Mouse (Mus musculus) liver, adult (tissue): ENCODE results near the gene Slc35d1.

Experiments
- GATA4 ChIP-seq: IDR thresholded peaks from 2 replicates; pipeline ENCODE4 v1.6.1; 2014; ENCODE audit warnings: mild to moderate bottlenecking, low read length; ENCODE audit not compliant: insufficient replicate concordance

The Slc35d1 gene

DNA sequence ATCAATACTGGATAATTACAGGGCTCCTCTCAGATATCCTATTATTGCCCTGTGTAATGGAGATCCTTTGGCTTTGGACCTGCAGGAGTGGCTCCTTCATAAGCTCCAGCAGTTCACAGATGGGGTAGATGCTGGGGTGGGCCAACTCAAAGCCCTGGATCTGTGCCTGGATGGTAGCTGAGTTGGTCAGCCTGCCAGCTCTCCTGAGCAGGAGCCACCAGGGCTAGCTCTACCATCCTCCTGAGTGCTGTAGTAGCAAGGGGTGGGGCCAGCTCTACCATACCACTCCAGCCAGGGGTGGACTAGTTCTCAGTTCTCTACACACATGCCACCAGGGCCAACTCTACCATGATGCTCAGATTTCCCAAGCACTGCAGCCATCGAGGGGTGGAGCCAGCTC, 14.9 kb downstream of the Slc35d1 start:
- TF ChIP-seq GATA4: no peak

DNA sequence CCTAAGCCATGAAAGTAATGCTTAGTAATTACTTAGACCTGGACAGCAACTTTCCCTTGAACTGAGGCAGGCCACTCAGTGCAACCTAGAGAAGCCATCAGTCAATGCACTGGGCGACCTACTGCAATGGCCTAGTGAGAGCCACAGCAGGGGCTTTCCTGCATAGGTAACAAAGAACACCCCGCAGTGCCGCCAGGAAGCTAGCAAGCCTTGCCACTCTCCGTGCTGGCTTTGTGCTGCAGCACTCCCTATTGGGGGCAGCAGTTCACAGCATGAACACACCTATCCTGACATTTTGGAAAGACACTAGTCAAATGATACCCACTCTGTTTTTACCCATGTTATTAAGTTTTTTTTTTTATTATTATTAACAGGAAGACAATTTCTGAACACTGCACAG, 15.9 kb downstream of the Slc35d1 start:
- TF ChIP-seq GATA4: no peak

GRCm38 (mm10) chr4:103197401-103197800, 17.6 kb downstream of the Slc35d1 start:
- TF ChIP-seq GATA4: no peak

- no peak for TF ChIP-seq GATA4
Observed at GRCm38 (mm10) chr4:103192421-103192820, 22.5 kb downstream of the Slc35d1 start.

GRCm38 (mm10) chr4:103188786-103189640, 26.0 kb downstream of the Slc35d1 start:
- no peak for TF ChIP-seq GATA4

GRCm38 (mm10) chr4:103180300-103180888, 34.6 kb downstream of the Slc35d1 start:
- TF ChIP-seq GATA4: no peak

DNA sequence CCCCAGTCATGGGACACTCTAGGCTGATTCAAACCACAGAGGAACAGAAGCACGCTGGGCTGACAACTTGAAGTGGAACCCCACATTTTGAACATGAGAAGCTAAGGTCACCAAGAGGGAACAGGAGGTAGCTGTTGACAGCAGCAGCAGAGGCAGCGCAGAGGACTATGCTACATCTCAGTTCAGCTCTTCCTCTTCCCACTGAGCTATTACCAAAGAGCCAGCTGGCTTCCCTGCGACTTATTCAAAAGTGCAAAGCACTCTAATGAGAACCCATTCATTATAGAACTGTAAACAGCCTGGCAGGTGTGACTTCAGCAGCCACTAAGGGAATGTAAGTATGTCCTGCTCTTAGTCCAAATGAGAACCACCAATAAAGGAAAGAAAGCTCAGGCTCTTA, 35.4 kb downstream of the Slc35d1 start:
- TF ChIP-seq GATA4: no peak

- TF ChIP-seq GATA4: no peak
Observed at GRCm38 (mm10) chr4:103178635-103179318, 36.2 kb downstream of the Slc35d1 start.

GRCm38 (mm10) chr4:103177681-103178080, 37.3 kb downstream of the Slc35d1 start:
- TF ChIP-seq GATA4: no peak

GRCm38 (mm10) chr4:103174001-103174400, 41.0 kb downstream of the Slc35d1 start:
- TF ChIP-seq GATA4: no peak

DNA sequence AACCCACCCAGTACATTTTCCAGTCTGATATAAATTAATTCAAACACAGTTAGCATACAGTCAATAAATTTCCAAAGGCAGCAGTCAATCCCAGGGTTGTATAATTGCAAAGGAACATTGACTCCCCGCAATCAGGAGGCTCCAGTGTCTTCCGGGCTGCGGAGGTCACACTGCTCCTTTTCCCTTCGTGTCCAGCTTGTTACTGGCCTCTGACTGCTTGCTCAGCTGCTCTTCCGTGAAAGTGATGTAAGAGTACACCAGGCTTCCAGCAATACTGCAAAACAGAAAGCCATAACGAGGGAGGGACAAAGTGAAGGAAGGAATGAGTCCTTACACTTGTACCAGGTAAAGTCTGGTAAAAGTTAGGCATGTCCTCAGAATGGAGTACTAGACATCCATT, 41.5 kb downstream of the Slc35d1 start:
- no peak for TF ChIP-seq GATA4

DNA sequence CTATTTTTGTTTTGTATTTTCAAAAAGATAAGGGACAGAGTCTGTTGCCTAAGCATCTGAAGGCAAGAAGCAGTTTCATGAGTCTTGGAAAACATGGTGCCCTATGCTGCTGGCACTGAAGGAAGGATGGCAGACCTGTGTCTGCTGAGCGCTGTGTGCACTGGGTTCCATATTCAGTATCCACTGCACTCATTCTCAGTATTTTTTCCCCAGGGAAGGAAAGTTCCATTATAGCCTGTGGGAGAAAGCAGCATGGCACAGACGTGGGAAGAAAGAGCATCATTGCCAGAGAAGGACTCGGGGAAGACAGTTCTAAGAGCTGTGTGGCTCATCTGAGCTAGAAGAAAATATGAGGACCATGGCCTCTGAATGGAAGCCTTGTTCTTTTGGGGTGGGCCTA, 43.7 kb downstream of the Slc35d1 start:
- no peak for TF ChIP-seq GATA4

GRCm38 (mm10) chr4:103158781-103159180, 56.2 kb downstream of the Slc35d1 start:
- TF ChIP-seq GATA4: no peak

DNA sequence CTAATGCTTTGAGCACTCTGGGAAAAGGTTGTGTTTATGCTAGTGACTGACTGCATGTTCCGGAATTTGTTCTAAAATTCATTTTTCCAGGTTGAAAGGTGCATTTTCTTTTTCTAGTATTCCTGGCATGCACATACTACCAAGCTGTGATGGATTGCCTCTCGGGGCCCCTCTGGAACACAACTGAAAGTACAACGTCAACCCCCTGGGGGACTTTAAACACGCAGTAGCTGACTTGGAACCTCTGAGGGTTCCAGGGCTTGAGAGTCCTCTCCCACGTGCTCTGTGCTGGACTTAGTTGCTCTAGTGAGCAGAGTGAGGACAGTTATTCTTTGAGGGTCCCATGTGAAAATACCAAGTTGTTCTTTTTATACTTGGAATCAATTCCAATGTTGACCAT, 63.0 kb downstream of the Slc35d1 start:
- no peak for TF ChIP-seq GATA4

DNA sequence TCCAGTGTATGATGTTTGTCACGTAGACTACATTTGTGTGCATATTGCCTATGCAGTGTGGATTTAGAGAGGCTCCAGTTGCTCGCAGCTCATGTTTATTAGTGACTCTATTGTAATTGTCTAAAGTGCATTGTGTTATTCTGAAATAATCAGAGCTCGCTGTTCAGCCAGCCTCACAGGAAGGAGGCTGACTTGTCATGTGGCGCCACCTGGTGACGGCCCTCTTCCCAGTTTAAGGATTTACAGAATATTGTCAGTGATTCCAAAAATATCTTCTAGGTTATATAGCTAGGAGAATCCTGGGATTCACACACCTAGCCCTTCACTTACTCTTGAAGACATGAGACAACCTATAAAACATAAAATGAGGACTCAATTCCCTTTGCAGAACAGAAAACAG, 68.6 kb downstream of the Slc35d1 start:
- no peak for TF ChIP-seq GATA4

DNA sequence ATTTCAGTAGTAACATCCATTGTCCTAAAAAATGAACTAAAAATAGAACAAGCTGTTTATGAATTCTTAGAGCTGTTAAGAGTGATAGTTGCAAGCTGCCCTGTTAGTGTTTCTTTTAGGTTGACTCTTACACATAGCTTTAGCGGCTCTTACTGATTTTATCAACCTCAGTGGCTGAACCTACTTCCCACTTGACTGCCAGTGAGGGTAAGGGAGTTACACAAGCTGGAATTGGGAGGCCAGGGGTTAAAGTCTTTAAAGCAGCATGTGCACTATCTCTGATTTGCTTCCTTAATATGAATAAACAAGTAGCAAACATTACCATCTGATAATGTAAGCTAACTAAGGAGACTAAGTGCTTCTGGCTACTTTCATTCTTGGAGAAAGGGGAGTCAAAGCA, 78.0 kb downstream of the Slc35d1 start:
- no peak for TF ChIP-seq GATA4

DNA sequence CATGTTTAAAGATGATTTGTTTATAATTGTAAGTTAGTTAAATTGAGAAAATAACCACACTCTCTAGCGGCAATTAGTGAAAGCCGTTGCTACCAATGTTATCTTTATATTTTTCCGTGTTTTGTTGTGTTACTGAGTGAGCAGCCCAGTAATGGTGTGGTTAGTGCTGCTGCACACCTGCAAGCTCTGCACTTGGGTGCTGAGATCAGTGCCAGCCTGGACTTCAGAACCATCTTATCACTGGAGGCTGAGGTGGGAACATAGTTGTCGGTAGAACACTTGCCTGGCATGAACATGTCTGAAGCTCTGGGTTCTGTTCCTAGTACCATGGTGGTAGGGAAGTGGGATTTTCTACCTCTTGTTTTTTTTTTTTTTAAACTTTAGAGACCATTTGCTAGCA, 88.4 kb downstream of the Slc35d1 start:
- TF ChIP-seq GATA4: no peak

DNA sequence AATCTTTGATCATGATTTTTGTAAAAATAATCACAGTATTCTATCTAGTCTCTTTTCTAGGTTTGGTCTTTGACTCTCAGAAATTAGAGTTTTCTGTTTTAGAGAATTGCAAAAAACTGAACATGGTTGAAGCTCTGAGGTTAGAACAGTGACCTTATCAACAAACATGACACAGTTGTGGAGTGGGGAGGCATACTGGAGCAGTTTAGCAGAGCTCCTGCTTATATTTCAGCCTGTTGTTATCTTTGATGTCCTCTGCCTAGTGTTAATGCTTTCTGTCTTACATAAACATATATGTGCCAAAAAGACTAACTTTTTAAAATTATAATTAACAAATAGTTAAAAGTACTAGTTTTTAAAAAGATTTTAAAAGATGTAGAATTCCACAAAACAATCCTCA, 91.4 kb downstream of the Slc35d1 start:
- no peak for TF ChIP-seq GATA4
